Comparison of ENCODE assay signal across 13 mouse cellular contexts in the genomic region with DNA sequence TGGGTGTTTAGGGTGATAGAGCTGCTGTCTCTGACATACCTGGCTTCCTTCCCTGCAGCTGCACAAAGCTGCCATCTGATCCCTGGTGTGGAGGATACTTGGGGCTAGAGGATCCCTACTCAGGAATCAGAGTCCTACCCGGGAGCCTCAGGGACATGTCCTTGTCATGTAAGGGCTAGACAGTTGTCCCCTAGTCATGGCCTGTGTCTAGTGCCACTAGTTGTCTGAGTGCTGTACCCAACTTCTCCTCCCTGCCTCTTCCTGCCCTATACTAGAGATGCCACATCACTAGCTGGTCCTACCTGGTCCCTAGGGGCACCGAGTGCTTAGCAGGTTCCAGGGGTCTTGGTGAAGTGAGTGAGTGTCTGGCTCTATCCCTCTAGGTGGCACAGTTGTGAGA. TPM values are rescaled to one million over a fixed set of nuclear protein-coding genes. Genes with fewer than 3 reads are reported as not detected.
"Had no signal": no experiment of that assay in that cellular context is flagged by ENCODE, and none has a peak within 500 bp of the region (broad histone marks: within the 10 kb centered on the region; RNA-seq: fewer than 3 reads in every experiment).

No protein-coding gene starts in this region.

- H3K36me3 ChIP-seq: midbrain, embryonic 13.5 days; midbrain, embryonic 15.5 days; neural tube, embryonic 12.5 days; stomach, embryonic 15.5 days had no signal

- ATAC-seq: midbrain, embryonic 13.5 days; midbrain, embryonic 15.5 days had no signal

- H3K4me2 ChIP-seq: lung, embryonic 14.5 days; midbrain, embryonic 11.5 days; midbrain, embryonic 13.5 days; midbrain, embryonic 15.5 days; neural tube, embryonic 12.5 days; stomach, embryonic 15.5 days had no signal

- H3K4me3 ChIP-seq: midbrain, embryonic 13.5 days; midbrain, embryonic 15.5 days; neural tube, embryonic 12.5 days; stomach, embryonic 15.5 days had no signal

- H3K9me3 ChIP-seq: midbrain, embryonic 13.5 days; midbrain, embryonic 15.5 days; neural tube, embryonic 12.5 days; stomach, embryonic 15.5 days had no signal

- H3K4me1 ChIP-seq: midbrain, embryonic 13.5 days; midbrain, embryonic 15.5 days; neural tube, embryonic 12.5 days; stomach, embryonic 15.5 days had no signal

- H3K9ac ChIP-seq: lung, embryonic 14.5 days; midbrain, embryonic 13.5 days; midbrain, embryonic 15.5 days; neural tube, embryonic 12.5 days; stomach, embryonic 15.5 days had no signal

- H3K27ac ChIP-seq: midbrain, embryonic 13.5 days; midbrain, embryonic 15.5 days; neural tube, embryonic 12.5 days; stomach, embryonic 15.5 days had no signal

- H3K27me3 ChIP-seq: midbrain, embryonic 13.5 days; midbrain, embryonic 15.5 days; neural tube, embryonic 12.5 days; stomach, embryonic 15.5 days had no signal

- DNase-seq: lung, adult 18-20 months; lung, embryonic 14.5 days; lung, postnatal 4 days; right cerebral cortex, postnatal 14 days; thymus, adult 18-20 months; thymus, postnatal 14 days; thymus, postnatal 36 days had no signal

RNA-seq across cellular contexts. Expression of a gene that starts 7.9 kb away (rescaled TPM):
- total RNA-seq: midbrain, postnatal 0 days had no signal
